Mouse (Mus musculus) liver, adult (tissue): ENCODE measurements around the gene Taar6.

Experiments used
- GATA4 ChIP-seq: IDR thresholded peaks from 2 replicates; pipeline ENCODE4 v1.6.1; 2014; ENCODE audit warnings: mild to moderate bottlenecking, low read length; ENCODE audit not compliant: insufficient replicate concordance

The Taar6 gene

GRCm38 (mm10) chr10:23959071-23959470, 26.4 kb downstream of the Taar6 start:
- TF ChIP-seq GATA4, result no peak

GRCm38 (mm10) chr10:23951714-23952113, 33.7 kb downstream of the Taar6 start:
- TF ChIP-seq GATA4, result no peak

- no peak for TF ChIP-seq GATA4
Observed at GRCm38 (mm10) chr10:23949508-23950005, 35.9 kb downstream of the Taar6 start, which contains the start of gene Taar3. Gene Taar3, plus strand, starts transcription at chr10:23949558.

GRCm38 (mm10) chr10:23948026-23948425, 37.4 kb downstream of the Taar6 start:
- no peak for TF ChIP-seq GATA4

GRCm38 (mm10) chr10:23942465-23942864, 43.0 kb downstream of the Taar6 start:
- no peak for TF ChIP-seq GATA4

- no peak for TF ChIP-seq GATA4
Observed at GRCm38 (mm10) chr10:23938312-23938711, 47.1 kb downstream of the Taar6 start, which contains the start of gene Taar2. Gene Taar2, plus strand, starts transcription at chr10:23938572.

GRCm38 (mm10) chr10:23937613-23938012, 47.8 kb downstream of the Taar6 start:
- no peak for TF ChIP-seq GATA4
